Mouse (Mus musculus) stomach, embryonic 14.5 days (tissue): ENCODE data around the gene Fam50a. TPM values are rescaled to one million over a fixed set of nuclear protein-coding genes. Genes with fewer than 3 reads are reported as not detected.
A peak's percentile ranks its signal among the peaks of the same experiment; 100 is the strongest.
"Not testable (repeated sequence)": the region's sequence is repeated elsewhere in the genome, so short reads cannot be mapped to it uniquely, and the experiment has no call there.

Source experiments
- ATAC-seq: fragments of 200-750 bp; cut with Nextera tagmentation; 2 replicates; pipeline ENCODE4 v1.8.0; 2017; ENCODE audit warnings: low read depth, moderate TSS enrichment; ENCODE audit not compliant: insufficient number of reproducible peaks, insufficient read depth, low FRiP score
- H3K27ac ChIP-seq: fragments of 300-500 bp; sonication (generic); 2 replicates; pipeline ENCODE4 v1.5.1; 2014; ENCODE audit warnings: mild to moderate bottlenecking, low read length, moderate library complexity, mixed read lengths
- H3K27me3 ChIP-seq: fragments of 300-500 bp; sonication (generic); 2 replicates; pipeline ENCODE4 v1.6.1; 2014; ENCODE audit warnings: low read length, control low read depth, mixed read lengths; ENCODE audit not compliant: control insufficient read depth, insufficient read depth
- H3K36me3 ChIP-seq: fragments of 300-500 bp; sonication (generic); 2 replicates; pipeline ENCODE4 v1.6.1; 2014; ENCODE audit warnings: mild to moderate bottlenecking, control low read depth, low read length, moderate library complexity, mixed read lengths; ENCODE audit not compliant: control insufficient read depth, insufficient read depth
- H3K4me1 ChIP-seq: fragments of 300-500 bp; sonication (generic); 2 replicates; pipeline ENCODE4 v1.6.1; 2014; ENCODE audit warnings: low read length, control low read depth, mixed read lengths; ENCODE audit not compliant: control insufficient read depth, insufficient read depth
- H3K4me2 ChIP-seq: fragments of 300-500 bp; sonication (generic); replicated peaks from 2 replicates; pipeline ENCODE4 v1.6.1; 2014; ENCODE audit warnings: low read depth, low read length, control low read depth
- H3K4me3 ChIP-seq: fragments of 300-500 bp; sonication (generic); 2 replicates; pipeline ENCODE4 v1.5.1; 2014; ENCODE audit warnings: low read depth, low read length, control low read depth
- H3K9ac ChIP-seq: fragments of 300-500 bp; sonication (generic); replicated peaks from 2 replicates; pipeline ENCODE4 v1.6.1; 2014; ENCODE audit warnings: low read depth, mild to moderate bottlenecking, control low read depth, low read length, moderate library complexity, mixed read lengths
- H3K9me3 ChIP-seq: fragments of 300-500 bp; sonication (generic); 2 replicates; pipeline ENCODE4 v1.6.1; 2016; ENCODE audit warnings: low read depth, low read length, control low read depth; ENCODE audit not compliant: control insufficient read depth
- whole genome bisulfite sequencing: fragments of 180-500 bp; shearing (Covaris S2); extraction: QIAGEN DNeasy Blood & Tissue Kit; methylation state at CpG from one replicate; pipeline ENCODE4 v1.1.7; 2014; 5-methylcytosine and 5-hydroxymethylcytosine counted together
- polyA plus RNA-seq: library from polyadenylated mRNA; unstranded; fragments of >200 nt; fragmentation: Nextera tagmentation; extraction: Ambion mirVana; gene quantifications from 2 replicates; pipeline ENCODE4 v1.2.1, GENCODE M21; 2014

Fam50a gene
- polyA plus RNA-seq, 1 experiment from 2014 or later: 56.6 TPM

- WGBS: 15% methylated on average over 40 of the region's 41 CpGs
- Histone ChIP-seq H3K4me2 (peak within 1 kb of the TSS; percentile 60), H3K27me3 (no peaks in the 10 kb centered on the region), H3K4me3 (peak within 1 kb of the TSS; percentile 50), H3K36me3 (peaks cover 25% of the 10 kb centered on the region), H3K9ac (peak within 1 kb of the TSS; percentile 47), H3K9me3 (no peaks in the 10 kb centered on the region), H3K4me1 (no peaks in the 10 kb centered on the region), H3K27ac (peak within 1 kb of the TSS; percentile 80; the same call in 1 of the 2 replicates)
- ATAC-seq: peak; percentile 81
Measured at GRCm38 (mm10) chrX:74304867-74305700, 7.7 kb upstream of the Fam50a start, which contains the start of gene Gdi1. Gene Gdi1 (plus strand): TSS chrX:74304998.

DNA sequence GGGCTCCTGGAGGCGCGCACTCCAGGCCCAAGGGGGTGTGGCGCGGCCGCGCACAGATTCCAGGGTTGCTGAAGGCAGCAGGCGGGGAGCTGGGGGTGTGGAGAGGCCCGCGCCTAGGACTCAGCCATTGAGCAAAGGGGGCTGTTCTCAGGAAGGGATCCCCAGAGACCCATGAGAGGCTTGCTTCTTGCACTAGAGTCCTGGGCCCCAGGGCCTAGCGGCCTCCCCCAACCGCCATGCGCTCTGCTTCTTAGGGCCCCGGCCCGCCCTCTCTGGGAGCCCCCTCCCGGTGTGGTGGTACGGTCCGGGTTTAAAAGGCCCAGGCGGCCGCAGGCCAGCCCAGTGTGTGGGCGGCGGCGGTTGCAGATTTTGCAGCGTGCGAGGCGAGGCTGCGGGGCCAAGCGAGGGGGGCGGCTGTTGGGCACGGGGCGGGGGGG is 15.9 kb downstream of the Fam50a start, which contains the start of gene Plxna3:
TSS of gene Plxna3 (plus strand) at position 342 of the 437 bp plus-strand sequence.
- Histone ChIP-seq H3K36me3 (no peaks in the 10 kb centered on the region; the same call in 1 of the 2 replicates), H3K27me3 (no peaks in the 10 kb centered on the region), H3K4me1 (0 out of 2 replicates have a peak, but pooled peaks cover 6% of the 10 kb centered on the region), H3K9ac (peak within 1 kb of the TSS; percentile 42), H3K4me2 (peak within 1 kb of the TSS; percentile 63), H3K4me3 (peak within 1 kb of the TSS; percentile 47), H3K27ac (no peak within 1 kb of the TSS), H3K9me3 (no peaks in the 10 kb centered on the region)
- 14% methylated on average over 22 of the region's 30 CpGs for WGBS
- ATAC-seq: peak; percentile 94

DNA sequence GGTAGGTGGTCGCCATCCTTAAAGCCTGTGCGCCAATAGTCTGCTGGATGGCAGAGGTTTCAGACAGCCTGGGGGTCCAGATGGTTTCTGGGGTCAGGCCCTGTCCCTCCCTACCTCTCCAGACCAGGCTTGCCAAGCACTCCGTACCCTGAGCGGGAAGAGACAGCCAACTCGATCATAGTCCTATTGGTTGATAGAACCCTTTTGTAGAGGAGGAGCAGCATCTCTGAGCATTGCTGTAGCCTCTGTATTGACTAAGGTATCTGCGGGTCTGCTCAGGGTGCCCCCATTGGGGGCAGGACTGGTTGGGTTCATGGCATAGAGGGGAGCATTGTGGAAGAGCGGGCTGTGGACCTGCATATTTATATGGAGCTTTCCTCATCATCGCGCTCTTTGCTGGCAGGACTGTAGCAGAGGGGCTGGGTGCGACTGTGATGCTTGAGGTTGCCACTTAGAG is 16.4 kb downstream of the Fam50a start:
- Histone ChIP-seq H3K9me3 (no peaks in the 10 kb centered on the region), H3K9ac (peak overlapping the region; percentile 42), H3K36me3 (no peaks in the 10 kb centered on the region; the same call in 1 of the 2 replicates), H3K27ac (no peak overlapping the region), H3K4me1 (0 out of 2 replicates have a peak, but pooled peaks cover 6% of the 10 kb centered on the region), H3K4me2 (peak overlapping the region; percentile 63), H3K4me3 (peak overlapping the region; percentile 47), H3K27me3 (no peaks in the 10 kb centered on the region)
- WGBS: 20% methylated on average over 10 of the region's 10 CpGs
- ATAC-seq: no peak

DNA sequence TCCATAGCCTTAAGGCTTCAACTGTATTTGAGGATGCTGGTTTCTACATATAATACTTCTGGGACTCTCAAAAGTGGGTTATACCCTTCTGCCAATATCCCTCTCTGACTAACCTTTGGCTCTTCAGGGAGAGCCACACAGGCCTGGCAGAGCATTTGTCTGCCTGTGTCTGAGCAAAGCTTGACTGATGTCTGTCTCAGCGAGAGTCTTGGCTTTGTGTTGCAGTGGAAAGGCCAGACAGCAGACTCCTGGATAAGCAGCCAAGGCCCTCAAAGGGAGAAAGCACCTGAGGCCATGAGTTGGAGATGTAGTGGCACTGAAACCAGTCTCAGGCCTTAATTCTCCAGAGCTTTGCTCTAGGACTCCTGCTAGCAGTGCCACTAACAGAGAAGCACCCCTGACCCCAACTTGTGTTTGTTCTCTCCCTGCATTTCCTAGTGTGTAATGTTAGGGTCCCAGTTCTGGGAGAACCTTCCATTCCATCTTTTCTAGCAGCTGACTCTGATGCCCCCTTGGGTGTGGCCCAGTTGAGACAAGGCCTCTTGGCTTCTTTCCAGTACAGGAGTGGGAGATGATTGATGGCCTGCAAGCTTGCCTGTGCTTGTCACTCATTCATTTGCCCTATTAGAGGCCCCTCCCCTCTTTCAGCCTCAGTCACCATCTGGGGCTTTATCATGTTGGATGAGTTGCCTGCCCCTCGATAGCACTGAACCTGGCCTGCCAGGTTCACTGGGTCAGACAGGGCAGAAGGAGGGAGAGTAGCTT is 17.5 kb downstream of the Fam50a start:
- Histone ChIP-seq H3K36me3 (no peaks in the 10 kb centered on the region; the same call in 1 of the 2 replicates), H3K4me3 (peak overlapping the region; percentile 47), H3K9ac (no peak overlapping the region), H3K4me1 (0 out of 2 replicates have a peak, but pooled peaks cover 6% of the 10 kb centered on the region), H3K27ac (no peak overlapping the region), H3K27me3 (no peaks in the 10 kb centered on the region), H3K9me3 (no peaks in the 10 kb centered on the region), H3K4me2 (peak overlapping the region; percentile 63)
- WGBS: 34% methylated on average over 2 of the region's 2 CpGs
- ATAC-seq: no peak

GRCm38 (mm10) chrX:74352645-74353466 is 40.0 kb downstream of the Fam50a start:
- WGBS: 25% methylated on average over 13 of the region's 13 CpGs
- no peaks in the 10 kb centered on the region for H3K27me3 ChIP-seq
- peak overlapping the region; percentile 53 for H3K4me2 ChIP-seq
- ATAC-seq: peak; percentile 6; the same call in 1 of the 2 replicates
- H3K36me3 ChIP-seq: no peaks in the 10 kb centered on the region
- no peaks in the 10 kb centered on the region for H3K4me1 ChIP-seq
- H3K9ac ChIP-seq: peak overlapping the region; percentile 55
- H3K27ac ChIP-seq: peak overlapping the region; percentile 27; the same call in 1 of the 2 replicates
- no peaks in the 10 kb centered on the region for H3K9me3 ChIP-seq
- H3K4me3 ChIP-seq: peak overlapping the region; percentile 38

DNA sequence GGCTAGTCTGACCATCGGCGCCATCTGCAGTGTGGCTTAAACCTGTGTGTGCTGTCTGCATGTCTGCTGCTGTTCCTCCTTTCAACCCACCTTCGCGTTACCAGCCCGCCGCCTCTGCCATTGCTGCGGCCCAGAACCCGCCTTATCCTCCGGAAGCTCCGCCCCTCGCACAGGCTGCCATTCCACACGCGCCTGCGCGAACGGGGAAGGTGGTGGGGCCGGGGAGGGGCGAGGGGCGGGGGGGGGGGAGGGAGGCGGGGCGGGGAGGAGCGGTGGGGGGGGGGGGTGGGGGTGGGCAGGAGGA is 40.6 kb downstream of the Fam50a start, which contains the start of gene Lage3:
TSS of gene Lage3 (minus strand) at position 152 of the 304 bp plus-strand sequence.
- Histone ChIP-seq H3K36me3 (no peaks in the 10 kb centered on the region), H3K27ac (peak within 1 kb of the TSS; percentile 27; the same call in 1 of the 2 replicates), H3K9ac (peak within 1 kb of the TSS; percentile 55), H3K4me1 (no peaks in the 10 kb centered on the region), H3K4me3 (peak within 1 kb of the TSS; percentile 38), H3K9me3 (no peaks in the 10 kb centered on the region), H3K27me3 (no peaks in the 10 kb centered on the region), H3K4me2 (peak within 1 kb of the TSS; percentile 53)
- peak; percentile 78 for ATAC-seq
- 36% methylated on average over 12 of the region's 22 CpGs for WGBS

DNA sequence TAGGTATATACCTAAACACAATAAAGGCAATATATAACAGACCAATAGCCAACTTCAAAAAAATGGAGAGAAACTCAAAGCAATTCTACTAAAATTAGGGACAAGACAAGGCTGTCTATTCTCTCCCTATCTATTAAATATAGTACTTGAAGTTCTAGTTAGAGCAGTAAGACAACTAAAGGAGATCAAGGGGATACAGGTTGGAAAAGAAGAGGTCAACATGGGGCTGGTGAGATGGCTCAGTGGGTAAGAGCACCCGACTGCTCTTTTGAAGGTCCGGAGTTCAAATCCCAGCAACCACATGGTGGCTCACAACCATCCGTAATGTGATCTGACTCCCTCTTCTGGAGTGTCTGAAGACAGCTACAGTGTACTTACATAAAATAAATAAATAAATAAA is 44.2 kb downstream of the Fam50a start:
- WGBS: 83% methylated on average over 3 of the region's 3 CpGs
- not testable (repeated sequence) for H3K9ac ChIP-seq, ATAC-seq, H3K4me3 ChIP-seq, H3K4me2 ChIP-seq, H3K9me3 ChIP-seq, H3K4me1 ChIP-seq, H3K27me3 ChIP-seq, H3K27ac ChIP-seq, H3K36me3 ChIP-seq
